Mouse (Mus musculus): ENCODE data around the gene Caskin1. TPM values are rescaled to one million over a fixed set of nuclear protein-coding genes. Genes with fewer than 3 reads are reported as not detected.

The Caskin1 gene
- polyA plus RNA-seq (2014; fragmentation: Nextera tagmentation; extraction: Ambion mirVana): 8.0 and 9.3 TPM in 2 replicates

GRCm38 (mm10) chr17:24488186-24488661 is at the start of gene Caskin1:
Gene Caskin1 (plus strand): TSS chr17:24488601.
- peak; percentile 66 for ATAC-seq (replicated peaks; ENCODE audit: low FRiP score)
- Histone ChIP-seq H3K9me3 (ENCODE audit: control insufficient read depth, low read length) (no peaks in the 10 kb centered on the region), H3K4me1 (replicated peaks; ENCODE audit: control insufficient read depth, insufficient read depth, low read length) (peaks cover 9% of the 10 kb centered on the region), H3K27ac (ENCODE audit: low read depth, low read length) (peak within 1 kb of the TSS; percentile 57), H3K9ac (ENCODE audit: low read length) (peak within 1 kb of the TSS; percentile 87), H3K27me3 (ENCODE audit: control insufficient read depth, insufficient read depth, low read length) (no peaks in the 10 kb centered on the region; the same call in 1 of the 2 replicates), H3K36me3 (ENCODE audit: control insufficient read depth, insufficient read depth, low read length) (no peaks in the 10 kb centered on the region), H3K4me3 (ENCODE audit: low read depth, low read length) (peak within 1 kb of the TSS; percentile 85), H3K4me2 (ENCODE audit: low read depth, low read length, severe bottlenecking) (peak within 1 kb of the TSS; percentile 92)
- peak; percentile 74 for DNase-seq (ENCODE audit: low spot score)
- WGBS: under 1% methylated on average over 45 of the region's 45 CpGs

- H3K9ac ChIP-seq (ENCODE audit: low read length): no peak overlapping the region
- H3K27me3 ChIP-seq (ENCODE audit: control insufficient read depth, insufficient read depth, low read length): no peaks in the 10 kb centered on the region
- ATAC-seq (replicated peaks; ENCODE audit: low FRiP score) (no peak), DNase-seq (ENCODE audit: low spot score) (no peak)
- H3K36me3 ChIP-seq (ENCODE audit: control insufficient read depth, insufficient read depth, low read length): peaks cover 15% of the 10 kb centered on the region
- H3K4me3 ChIP-seq (ENCODE audit: low read depth, low read length): no peak overlapping the region
- H3K27ac ChIP-seq (ENCODE audit: low read depth, low read length): no peak overlapping the region
- WGBS: 93% methylated on average over 8 of the region's 8 CpGs
- H3K9me3 ChIP-seq (ENCODE audit: control insufficient read depth, low read length): no peaks in the 10 kb centered on the region
- H3K4me2 ChIP-seq (ENCODE audit: low read depth, low read length, severe bottlenecking): no peak overlapping the region
- H3K4me1 ChIP-seq (replicated peaks; ENCODE audit: control insufficient read depth, insufficient read depth, low read length): no peaks in the 10 kb centered on the region
Measured at GRCm38 (mm10) chr17:24440377-24440776, 48.0 kb upstream of the Caskin1 start.

GRCm38 (mm10) chr17:24441148-24441547 is 47.3 kb upstream of the Caskin1 start:
- 70% methylated on average over 2 of the region's 2 CpGs for WGBS
- Histone ChIP-seq H3K9me3 (ENCODE audit: control insufficient read depth, low read length) (no peaks in the 10 kb centered on the region), H3K27ac (ENCODE audit: low read depth, low read length) (no peak overlapping the region), H3K36me3 (ENCODE audit: control insufficient read depth, insufficient read depth, low read length) (peaks cover 15% of the 10 kb centered on the region), H3K4me2 (ENCODE audit: low read depth, low read length, severe bottlenecking) (no peak overlapping the region), H3K4me1 (replicated peaks; ENCODE audit: control insufficient read depth, insufficient read depth, low read length) (no peaks in the 10 kb centered on the region), H3K4me3 (ENCODE audit: low read depth, low read length) (no peak overlapping the region), H3K9ac (ENCODE audit: low read length) (no peak overlapping the region), H3K27me3 (ENCODE audit: control insufficient read depth, insufficient read depth, low read length) (no peaks in the 10 kb centered on the region)
- ATAC-seq (replicated peaks; ENCODE audit: low FRiP score): no peak
- no peak for DNase-seq (ENCODE audit: low spot score)

- Histone ChIP-seq H3K27ac (ENCODE audit: low read depth, low read length) (no peak overlapping the region), H3K27me3 (ENCODE audit: control insufficient read depth, insufficient read depth, low read length) (no peaks in the 10 kb centered on the region), H3K4me1 (replicated peaks; ENCODE audit: control insufficient read depth, insufficient read depth, low read length) (no peaks in the 10 kb centered on the region), H3K36me3 (ENCODE audit: control insufficient read depth, insufficient read depth, low read length) (peaks cover 15% of the 10 kb centered on the region), H3K4me2 (ENCODE audit: low read depth, low read length, severe bottlenecking) (no peak overlapping the region), H3K9me3 (ENCODE audit: control insufficient read depth, low read length) (no peaks in the 10 kb centered on the region), H3K9ac (ENCODE audit: low read length) (no peak overlapping the region), H3K4me3 (ENCODE audit: low read depth, low read length) (no peak overlapping the region)
- ATAC-seq (replicated peaks; ENCODE audit: low FRiP score) (no peak), DNase-seq (ENCODE audit: low spot score) (no peak)
- 91% methylated on average over 14 of the region's 14 CpGs for WGBS
Measured at GRCm38 (mm10) chr17:24442107-24442506, 46.3 kb upstream of the Caskin1 start.

- Histone ChIP-seq H3K4me1 (replicated peaks; ENCODE audit: control insufficient read depth, insufficient read depth, low read length) (no peaks in the 10 kb centered on the region), H3K27me3 (ENCODE audit: control insufficient read depth, insufficient read depth, low read length) (no peaks in the 10 kb centered on the region), H3K4me3 (ENCODE audit: low read depth, low read length) (no peak within 1 kb of the TSS), H3K36me3 (ENCODE audit: control insufficient read depth, insufficient read depth, low read length) (peaks cover 15% of the 10 kb centered on the region), H3K27ac (ENCODE audit: low read depth, low read length) (no peak within 1 kb of the TSS), H3K9ac (ENCODE audit: low read length) (no peak within 1 kb of the TSS), H3K4me2 (ENCODE audit: low read depth, low read length, severe bottlenecking) (no peak within 1 kb of the TSS), H3K9me3 (ENCODE audit: control insufficient read depth, low read length) (no peaks in the 10 kb centered on the region)
- no peak for ATAC-seq (replicated peaks; ENCODE audit: low FRiP score)
- DNase-seq (ENCODE audit: low spot score): no peak
- 81% methylated on average over 7 of the region's 7 CpGs for WGBS
Measured at GRCm38 (mm10) chr17:24442632-24443155, 45.7 kb upstream of the Caskin1 start, which contains the start of gene Dnase1l2. Gene Dnase1l2 (minus strand): TSS chr17:24443105.

- no peaks in the 10 kb centered on the region for H3K27me3 ChIP-seq (ENCODE audit: control insufficient read depth, insufficient read depth, low read length)
- H3K36me3 ChIP-seq (ENCODE audit: control insufficient read depth, insufficient read depth, low read length): peaks cover 15% of the 10 kb centered on the region
- WGBS: 95% methylated on average over 4 of the region's 4 CpGs
- no peaks in the 10 kb centered on the region for H3K9me3 ChIP-seq (ENCODE audit: control insufficient read depth, low read length)
- no peak overlapping the region for H3K27ac ChIP-seq (ENCODE audit: low read depth, low read length)
- H3K4me1 ChIP-seq (replicated peaks; ENCODE audit: control insufficient read depth, insufficient read depth, low read length): no peaks in the 10 kb centered on the region
- DNase-seq (ENCODE audit: low spot score) (no peak), ATAC-seq (replicated peaks; ENCODE audit: low FRiP score) (no peak)
- H3K4me3 ChIP-seq (ENCODE audit: low read depth, low read length): no peak overlapping the region
- H3K9ac ChIP-seq (ENCODE audit: low read length): no peak overlapping the region
- no peak overlapping the region for H3K4me2 ChIP-seq (ENCODE audit: low read depth, low read length, severe bottlenecking)
Measured at GRCm38 (mm10) chr17:24443409-24443808, 45.0 kb upstream of the Caskin1 start.

GRCm38 (mm10) chr17:24446590-24446989 is 41.8 kb upstream of the Caskin1 start:
- H3K4me1 ChIP-seq (replicated peaks; ENCODE audit: control insufficient read depth, insufficient read depth, low read length): no peaks in the 10 kb centered on the region
- DNase-seq (ENCODE audit: low spot score) (no peak), ATAC-seq (replicated peaks; ENCODE audit: low FRiP score) (no peak)
- H3K27ac ChIP-seq (ENCODE audit: low read depth, low read length): no peak overlapping the region
- no peaks in the 10 kb centered on the region for H3K27me3 ChIP-seq (ENCODE audit: control insufficient read depth, insufficient read depth, low read length)
- no peaks in the 10 kb centered on the region for H3K9me3 ChIP-seq (ENCODE audit: control insufficient read depth, low read length)
- H3K4me3 ChIP-seq (ENCODE audit: low read depth, low read length): no peak overlapping the region
- no peak overlapping the region for H3K9ac ChIP-seq (ENCODE audit: low read length)
- H3K36me3 ChIP-seq (ENCODE audit: control insufficient read depth, insufficient read depth, low read length): peaks cover 13% of the 10 kb centered on the region
- H3K4me2 ChIP-seq (ENCODE audit: low read depth, low read length, severe bottlenecking): no peak overlapping the region
- WGBS: 94% methylated on average over 8 of the region's 8 CpGs

GRCm38 (mm10) chr17:24449507-24449906 is 38.9 kb upstream of the Caskin1 start:
- Histone ChIP-seq H3K27me3 (ENCODE audit: control insufficient read depth, insufficient read depth, low read length) (no peaks in the 10 kb centered on the region), H3K27ac (ENCODE audit: low read depth, low read length) (no peak overlapping the region), H3K4me3 (ENCODE audit: low read depth, low read length) (no peak overlapping the region), H3K4me2 (ENCODE audit: low read depth, low read length, severe bottlenecking) (no peak overlapping the region), H3K36me3 (ENCODE audit: control insufficient read depth, insufficient read depth, low read length) (peaks cover 4% of the 10 kb centered on the region; the same call in 1 of the 2 replicates), H3K9me3 (ENCODE audit: control insufficient read depth, low read length) (no peaks in the 10 kb centered on the region), H3K9ac (ENCODE audit: low read length) (no peak overlapping the region), H3K4me1 (replicated peaks; ENCODE audit: control insufficient read depth, insufficient read depth, low read length) (peaks cover 7% of the 10 kb centered on the region; the same call in 1 of the 2 replicates)
- no peak for DNase-seq (ENCODE audit: low spot score)
- WGBS: 94% methylated on average over 6 of the region's 6 CpGs
- no peak for ATAC-seq (replicated peaks; ENCODE audit: low FRiP score)

GRCm38 (mm10) chr17:24451220-24451619 is 37.2 kb upstream of the Caskin1 start:
- WGBS: 95% methylated on average over 6 of the region's 6 CpGs
- no peak overlapping the region for H3K27ac ChIP-seq (ENCODE audit: low read depth, low read length)
- peaks cover 3% of the 10 kb centered on the region; the same call in 1 of the 2 replicates for H3K36me3 ChIP-seq (ENCODE audit: control insufficient read depth, insufficient read depth, low read length)
- no peak overlapping the region for H3K4me3 ChIP-seq (ENCODE audit: low read depth, low read length)
- DNase-seq (ENCODE audit: low spot score) (no peak), ATAC-seq (replicated peaks; ENCODE audit: low FRiP score) (no peak)
- no peak overlapping the region for H3K4me2 ChIP-seq (ENCODE audit: low read depth, low read length, severe bottlenecking)
- H3K9ac ChIP-seq (ENCODE audit: low read length): no peak overlapping the region
- no peaks in the 10 kb centered on the region for H3K27me3 ChIP-seq (ENCODE audit: control insufficient read depth, insufficient read depth, low read length)
- no peaks in the 10 kb centered on the region for H3K9me3 ChIP-seq (ENCODE audit: control insufficient read depth, low read length)
- H3K4me1 ChIP-seq (replicated peaks; ENCODE audit: control insufficient read depth, insufficient read depth, low read length): peaks cover 7% of the 10 kb centered on the region; the same call in 1 of the 2 replicates
